Mouse (Mus musculus): ENCODE results near the gene Nlk.
"Not testable (repeated sequence)": the region's sequence is repeated elsewhere in the genome, so short reads cannot be mapped to it uniquely, and the experiment has no call there.

Nlk gene

DNA sequence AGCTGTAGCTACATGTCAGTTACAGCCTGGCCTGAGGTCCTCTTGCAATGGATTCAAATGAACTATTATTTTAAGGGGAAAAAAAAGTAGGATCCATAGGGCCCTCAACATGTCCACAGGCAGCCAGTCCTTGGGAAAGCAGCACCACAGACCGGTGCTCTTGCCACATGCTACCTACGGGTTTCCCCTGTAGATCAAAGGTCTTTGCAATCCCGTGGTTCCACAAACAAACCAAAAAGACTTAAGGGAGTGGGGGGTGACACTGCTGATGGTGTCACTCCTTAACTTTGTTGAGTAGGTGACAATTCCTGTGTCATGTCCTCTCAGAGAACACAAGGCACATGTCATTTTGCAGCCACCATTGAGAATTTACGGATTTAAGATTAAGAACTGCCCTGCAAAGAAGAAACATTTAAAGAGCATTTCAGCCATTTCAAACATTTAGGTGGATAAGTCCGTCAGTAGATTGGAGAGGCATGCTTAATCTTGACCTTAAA lies 147.6 kb downstream of the Nlk start:
- DNase-seq (ENCODE audit: low read depth in 1 of 2, low spot score in 2 of 2): no peak

DNA sequence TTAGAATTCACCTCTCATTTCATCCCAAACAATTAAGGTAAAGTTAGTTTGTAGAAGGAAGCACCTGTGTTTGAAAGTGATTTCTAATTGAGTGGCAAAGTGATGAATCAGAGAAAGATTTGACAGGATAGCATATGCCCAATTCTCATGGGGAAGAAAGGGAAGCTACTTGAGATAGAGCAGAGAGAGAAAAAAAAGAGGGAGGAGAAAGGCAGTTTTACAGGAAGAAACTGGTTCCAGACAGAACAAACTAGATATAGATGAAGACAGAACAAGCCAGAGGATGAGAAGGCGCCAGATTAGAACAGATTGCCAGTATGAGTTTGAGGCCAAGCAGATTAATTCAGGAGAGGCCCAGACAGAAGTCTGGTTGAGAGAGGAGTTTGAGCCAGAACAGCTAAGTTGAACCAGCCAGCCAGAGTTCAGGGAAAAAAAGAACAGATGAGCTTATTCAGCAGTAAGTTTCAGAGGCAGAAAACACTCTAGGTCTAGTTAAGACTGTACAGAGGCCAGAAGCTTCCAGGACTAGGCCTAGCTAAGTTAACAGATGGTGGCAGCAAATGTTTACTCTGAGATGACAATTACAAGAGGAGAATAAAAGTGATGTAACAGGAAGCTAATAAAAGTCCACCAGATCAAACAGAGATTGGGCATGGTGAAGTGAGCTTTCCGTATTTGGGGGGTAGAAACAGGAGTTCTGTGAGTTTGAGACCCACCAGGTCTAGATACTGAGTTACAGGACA lies 149.3 kb downstream of the Nlk start:
- DNase-seq (ENCODE audit: low read depth in 1 of 2, low spot score in 2 of 2): no peak

DNA sequence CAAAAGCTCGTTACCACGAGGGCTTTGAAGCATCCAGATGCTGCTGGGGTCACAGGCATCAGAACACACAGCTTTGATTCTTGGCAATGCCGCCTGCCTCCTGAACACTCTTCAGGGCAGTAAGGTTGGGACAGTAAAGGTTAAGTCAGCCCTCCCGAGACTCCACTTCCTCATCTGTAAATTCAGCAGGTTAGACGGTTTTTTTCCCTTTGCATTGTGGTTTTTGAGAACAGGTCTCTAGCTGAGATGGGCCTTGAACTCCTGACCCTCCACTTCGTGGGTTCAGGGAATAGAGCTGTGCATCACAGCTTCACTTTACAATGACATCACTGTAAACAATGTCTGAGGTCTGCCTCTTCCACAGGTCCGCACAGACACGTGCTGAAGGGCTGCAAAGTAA lies 152.0 kb downstream of the Nlk start:
- DNase-seq (ENCODE audit: low read depth in 1 of 2, low spot score in 2 of 2): no peak

DNA sequence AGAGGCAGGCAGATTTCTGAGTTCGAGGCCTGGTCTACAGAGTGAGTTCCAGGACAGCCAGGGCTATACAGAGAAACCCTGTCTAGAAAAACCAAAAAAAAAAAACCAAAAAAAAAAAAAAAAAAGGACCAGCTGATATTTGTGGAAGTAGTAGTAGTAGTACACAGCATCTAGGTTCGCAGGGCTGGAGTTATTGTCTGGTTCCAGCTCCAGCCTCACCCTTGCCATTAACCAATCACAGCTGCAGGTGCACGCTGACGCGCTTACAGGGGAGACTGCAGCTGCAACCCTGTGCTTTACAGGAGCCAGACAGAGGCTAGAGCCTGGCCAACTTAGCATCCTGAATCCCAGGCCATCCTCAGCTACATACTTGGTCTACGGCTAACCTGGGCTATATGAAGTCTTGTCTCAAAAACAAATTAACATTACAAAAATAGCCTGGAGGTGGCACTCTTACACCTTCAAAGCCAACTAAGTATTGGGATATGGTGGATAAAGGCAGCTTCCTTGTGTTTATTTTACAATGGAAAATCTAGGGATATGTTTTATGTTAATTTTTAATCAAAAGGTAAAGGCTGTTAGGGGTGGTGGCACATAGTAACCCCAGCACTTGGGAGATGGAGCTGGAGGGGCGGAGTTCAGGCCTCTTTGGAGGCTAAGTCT lies 152.6 kb downstream of the Nlk start:
- no peak for DNase-seq (ENCODE audit: low read depth in 1 of 2, low spot score in 2 of 2)

DNA sequence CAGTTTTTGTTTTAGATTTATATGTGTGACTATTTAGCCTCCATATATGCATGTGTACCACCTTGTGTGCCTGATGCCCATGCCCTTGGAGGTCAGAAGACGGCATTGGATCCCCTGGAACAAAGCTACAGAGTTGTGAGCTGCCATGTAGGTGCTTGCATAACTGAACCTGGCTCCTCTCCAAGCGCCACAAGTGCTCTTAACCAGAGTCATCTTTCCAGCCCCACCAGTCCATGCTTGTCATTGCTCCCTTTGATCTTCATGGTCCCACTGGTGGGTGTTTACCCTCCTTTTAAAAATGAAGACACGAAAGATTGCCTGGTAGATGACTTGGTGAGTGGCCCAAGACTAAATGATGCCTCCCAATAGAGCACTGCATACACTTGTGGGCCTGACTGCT lies 156.8 kb downstream of the Nlk start:
- no peak for DNase-seq (ENCODE audit: low read depth in 1 of 2, low spot score in 2 of 2)

DNA sequence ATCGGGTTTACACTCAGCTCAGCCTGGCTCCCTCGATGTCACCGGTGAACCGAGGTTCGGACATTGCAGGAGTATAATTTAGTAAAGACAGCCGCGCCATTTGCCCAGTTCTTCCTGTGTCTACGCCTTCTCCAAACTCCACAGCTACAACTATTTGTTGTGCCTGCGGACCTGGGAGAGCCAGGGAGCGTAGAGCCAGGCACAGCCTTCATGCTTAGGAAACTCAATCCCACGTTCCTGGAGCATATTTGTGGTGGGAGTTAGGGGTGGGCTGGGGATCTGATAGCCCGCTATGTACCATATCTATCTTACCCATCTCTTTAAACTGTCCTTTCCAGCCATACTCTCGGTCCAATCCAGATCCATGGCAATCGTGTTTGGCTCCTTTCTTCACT lies 160.5 kb downstream of the Nlk start:
- no peak for DNase-seq (ENCODE audit: low read depth in 1 of 2, low spot score in 2 of 2)

DNA sequence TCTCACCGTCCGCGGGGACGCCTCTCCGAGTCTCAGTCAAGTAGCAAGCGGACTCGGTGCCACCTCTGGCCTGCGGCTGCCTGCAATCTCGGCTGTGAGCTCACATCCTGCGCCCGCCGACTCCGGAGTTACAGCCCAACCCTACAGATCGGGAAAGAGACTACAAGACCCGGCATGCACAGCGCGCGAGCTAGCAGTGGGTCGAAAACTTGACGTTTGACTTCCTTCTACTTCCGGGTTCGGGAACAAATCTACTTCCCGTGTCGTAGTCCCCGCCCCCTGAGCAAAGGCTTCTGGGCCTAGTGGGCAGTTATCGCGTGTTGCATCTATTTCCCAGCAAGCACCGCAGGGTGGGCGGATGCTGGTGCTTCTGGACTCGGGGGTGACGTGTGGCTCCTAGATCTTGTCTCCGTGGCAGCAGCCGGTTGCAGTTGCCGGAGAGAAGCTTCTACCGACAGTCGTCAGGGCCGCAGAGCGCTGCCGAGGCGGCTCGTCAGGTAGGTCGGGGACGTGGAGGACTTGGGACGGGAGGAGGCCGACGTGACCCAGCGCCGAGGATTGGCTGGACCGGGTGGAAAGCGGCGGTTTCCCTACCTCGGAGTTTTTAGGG lies 161.0 kb downstream of the Nlk start, which contains the start of the genes Tnfaip1 and Ift20:
Gene Tnfaip1 (minus strand): TSS at position 253 of the 610 bp plus-strand sequence.
Gene Ift20 (plus strand): TSS at position 282 of the 610 bp plus-strand sequence.
- DNase-seq (ENCODE audit: low read depth in 1 of 2, low spot score in 2 of 2): peak; percentile 95 to 97

DNA sequence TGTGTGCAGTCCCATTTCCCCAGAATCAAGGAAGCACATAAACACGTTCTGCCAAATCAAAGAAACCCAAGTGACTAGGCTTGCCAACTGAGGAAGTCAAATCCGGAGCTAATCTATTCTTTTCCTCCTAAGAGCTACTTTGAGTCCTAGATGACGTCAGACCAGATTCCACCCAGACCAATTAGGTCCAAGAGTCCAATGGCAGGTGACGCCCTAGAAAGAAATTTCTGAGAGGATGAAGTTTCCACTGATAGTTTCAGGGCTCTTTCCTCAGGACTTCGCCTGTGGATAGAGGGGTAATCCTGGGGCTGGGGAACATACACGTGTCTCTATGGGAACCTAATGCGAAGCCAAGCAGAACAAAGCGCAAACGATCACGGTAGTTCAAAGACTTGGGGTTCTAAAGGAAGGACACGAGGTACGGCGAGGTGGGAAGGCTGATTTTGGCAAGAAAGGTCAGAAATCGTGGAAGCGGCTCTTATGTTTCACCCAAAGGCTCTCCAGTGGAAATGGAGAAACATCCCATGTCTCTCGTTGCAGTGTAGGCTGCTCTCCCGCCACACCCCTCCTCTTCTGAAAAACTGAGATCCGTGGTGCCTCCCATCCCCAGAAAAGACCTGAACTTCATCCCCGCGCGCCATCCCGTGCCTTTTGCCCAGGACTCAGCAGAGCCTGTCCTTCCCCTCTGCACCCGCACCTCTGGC lies 161.6 kb downstream of the Nlk start:
- peak in 1 of 2 experiments; percentile 27 for DNase-seq (ENCODE audit: low read depth in 1 of 2, low spot score in 2 of 2)

DNA sequence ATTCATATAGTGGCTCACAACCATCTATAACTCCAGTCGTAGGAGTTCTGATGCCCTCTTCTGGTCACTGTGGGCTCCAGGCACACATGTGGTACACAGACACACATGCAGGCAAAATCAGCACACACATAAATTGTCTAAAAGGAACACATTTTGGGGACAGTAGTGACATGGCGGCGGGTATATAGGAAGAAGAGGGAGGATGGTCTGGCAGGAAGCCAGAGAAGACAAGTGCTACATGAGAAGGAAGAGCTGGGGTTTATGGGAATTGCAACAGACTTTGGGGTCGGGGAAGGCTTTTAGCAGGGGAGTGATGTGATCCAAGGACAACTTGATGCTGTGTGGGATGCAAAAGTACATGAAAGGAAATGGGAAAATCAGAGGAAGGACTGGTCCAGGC lies 162.7 kb downstream of the Nlk start:
- no peak for DNase-seq (ENCODE audit: low read depth in 1 of 2, low spot score in 2 of 2)

DNA sequence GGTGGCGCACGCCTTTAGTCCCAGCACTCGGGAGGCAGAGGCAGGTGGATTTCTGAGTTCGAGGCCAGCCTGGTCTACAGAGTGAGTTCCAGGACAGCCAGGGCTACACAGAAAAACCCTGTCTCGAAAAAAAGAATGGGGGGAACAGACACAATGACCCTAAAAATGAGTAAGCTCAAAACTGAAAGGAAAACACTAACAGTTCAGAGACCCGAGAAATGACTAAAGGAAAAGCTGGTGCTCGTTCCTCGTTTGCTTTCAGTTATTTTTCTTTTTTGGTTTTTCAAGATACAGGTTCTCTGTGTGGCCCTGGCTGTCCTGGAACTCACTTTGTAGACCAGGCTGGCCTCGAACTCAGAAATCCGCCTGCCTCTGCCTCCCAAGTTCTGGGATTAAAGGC lies 165.7 kb downstream of the Nlk start:
- DNase-seq (ENCODE audit: low read depth in 1 of 2, low spot score in 2 of 2): not testable (repeated sequence)

DNA sequence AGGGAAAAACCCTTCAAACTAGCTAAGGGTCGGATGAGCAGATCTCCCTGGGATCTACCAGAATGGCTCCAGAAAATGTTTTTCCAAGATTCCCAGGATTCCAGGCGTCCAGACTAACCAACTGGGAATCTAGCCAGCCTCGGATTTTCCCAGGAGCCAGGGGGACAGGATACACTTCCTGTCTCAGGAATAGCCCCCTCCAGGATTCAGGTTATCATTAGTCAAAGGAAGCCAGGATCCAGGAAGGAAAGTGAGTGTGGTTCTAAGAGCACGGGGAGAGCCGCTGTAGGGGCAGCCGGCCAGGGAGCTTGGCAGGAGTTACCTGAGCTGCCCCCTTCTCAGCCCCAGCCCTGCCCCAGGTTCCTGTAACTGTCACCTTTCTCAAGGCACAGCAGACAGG lies 166.1 kb downstream of the Nlk start:
- DNase-seq (ENCODE audit: low read depth in 1 of 2, low spot score in 2 of 2): no peak

DNA sequence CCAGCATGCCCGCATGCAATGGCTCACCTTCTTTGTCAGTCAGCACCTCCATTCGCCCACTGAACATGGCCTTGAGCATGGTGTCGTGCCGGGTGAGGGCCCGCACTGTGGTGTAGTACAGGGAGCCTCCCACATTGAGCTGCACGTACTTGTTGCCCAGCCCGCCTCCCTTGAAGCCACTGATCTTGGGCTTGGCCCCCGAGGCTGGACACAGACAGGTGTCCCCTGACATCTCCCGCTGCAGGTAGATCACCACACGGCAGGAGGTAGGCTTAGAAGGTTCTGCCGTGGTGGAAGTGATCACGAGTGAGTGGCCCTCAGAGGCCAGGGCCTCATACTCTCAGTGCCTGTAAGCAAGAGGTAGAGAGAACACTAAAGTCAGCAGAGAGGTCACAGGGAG lies 167.2 kb downstream of the Nlk start:
- no peak for DNase-seq (ENCODE audit: low read depth in 1 of 2, low spot score in 2 of 2)

DNA sequence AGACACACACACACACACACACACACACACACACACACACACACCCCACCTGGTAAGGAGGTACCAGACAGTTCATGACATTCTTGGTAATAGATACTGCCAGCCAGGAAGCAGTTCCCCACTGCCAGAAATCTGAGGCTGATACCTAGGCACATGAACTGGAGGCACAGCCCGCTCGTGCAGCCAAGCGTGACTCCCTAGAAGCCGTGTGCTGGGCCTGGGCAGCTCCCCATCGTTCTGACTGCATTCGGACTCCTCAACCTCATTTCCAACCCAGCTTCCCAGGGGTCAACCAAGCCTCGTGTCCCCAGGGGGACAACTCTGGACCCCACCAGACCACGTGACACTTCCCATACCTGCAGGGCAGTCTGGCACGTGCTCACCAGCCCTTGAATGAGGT lies 168.5 kb downstream of the Nlk start:
- no peak for DNase-seq (ENCODE audit: low read depth in 1 of 2, low spot score in 2 of 2)

DNA sequence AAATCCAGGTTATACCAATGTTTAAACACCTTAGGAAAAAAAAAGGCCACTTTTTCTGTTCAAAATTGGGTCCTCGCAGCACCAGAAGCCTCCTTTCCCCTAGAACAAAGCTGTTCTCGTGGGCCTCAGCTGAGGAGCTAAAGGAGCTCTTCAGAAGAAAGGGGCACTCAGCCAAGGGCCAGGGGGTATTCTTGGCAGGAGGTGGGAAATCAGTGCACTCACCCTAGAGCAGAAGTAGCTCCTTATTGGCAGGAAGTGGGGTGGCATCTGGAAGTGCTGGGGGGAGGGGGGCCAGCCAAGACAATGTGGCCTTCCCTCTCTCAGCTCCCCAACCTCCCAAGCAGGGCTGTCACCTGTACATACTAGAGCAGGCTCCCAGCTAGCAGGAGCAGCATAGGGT lies 172.3 kb downstream of the Nlk start:
- no peak for DNase-seq (ENCODE audit: low read depth in 1 of 2, low spot score in 2 of 2)

DNA sequence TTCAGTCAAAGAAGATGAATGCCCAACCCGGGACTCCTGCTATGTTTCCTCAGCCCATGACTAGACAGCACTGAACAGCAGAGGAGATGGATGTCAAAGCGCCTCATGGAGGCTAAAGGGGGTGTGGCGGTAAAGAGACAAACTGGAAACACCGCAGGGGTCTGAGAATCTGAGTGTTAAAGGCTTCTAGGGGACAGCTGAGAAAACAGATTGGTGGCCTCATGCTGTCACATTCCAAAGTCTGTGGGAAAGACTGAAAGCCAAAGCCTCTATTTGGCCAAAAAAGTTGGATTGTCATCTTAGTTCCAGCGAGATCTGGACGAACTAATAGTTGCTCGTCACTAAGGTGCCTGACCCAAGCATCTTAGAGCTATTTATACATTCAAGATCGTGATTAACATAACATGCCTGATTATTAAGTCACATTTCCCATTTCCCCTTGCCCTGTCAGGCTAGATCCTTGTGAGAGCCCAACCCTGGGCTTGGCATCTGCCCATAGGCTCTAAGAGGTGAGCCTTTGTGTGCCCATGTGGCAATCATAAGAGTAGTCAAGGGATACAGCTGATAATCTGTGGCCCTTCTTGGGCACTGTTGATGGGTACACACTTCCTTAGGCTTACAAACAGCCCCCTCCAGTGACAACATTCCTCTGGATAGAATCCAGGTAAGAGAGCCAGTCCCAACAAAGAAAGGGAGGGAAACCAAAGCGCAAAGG lies 173.8 kb downstream of the Nlk start:
- no peak for DNase-seq (ENCODE audit: low read depth in 1 of 2, low spot score in 2 of 2)

DNA sequence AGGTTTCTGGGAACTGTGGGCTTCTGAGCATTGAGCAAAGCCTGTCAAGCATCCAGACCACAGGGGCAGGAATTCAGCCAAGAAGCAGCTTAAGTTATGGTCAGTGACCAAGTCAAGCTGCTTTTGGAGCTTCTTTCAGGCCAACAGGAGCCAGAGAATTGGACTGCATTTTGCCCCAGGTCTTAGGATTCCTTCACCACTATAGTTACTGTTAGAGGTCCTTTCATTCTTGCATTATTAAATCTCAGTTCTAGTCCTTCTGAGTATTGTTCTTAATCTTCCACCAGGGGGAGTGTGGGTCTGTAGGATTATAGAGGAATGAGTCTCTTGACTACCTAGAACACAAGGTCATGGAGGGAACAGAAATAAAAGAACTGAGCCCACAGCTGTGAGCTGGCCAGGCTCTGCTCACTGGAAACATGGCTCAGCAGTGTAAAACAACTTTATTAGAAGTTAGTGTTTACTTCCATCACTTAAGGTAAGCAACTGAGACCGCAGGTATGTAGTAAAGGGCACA lies 174.6 kb downstream of the Nlk start:
- no peak for DNase-seq (ENCODE audit: low read depth in 1 of 2, low spot score in 2 of 2)

DNA sequence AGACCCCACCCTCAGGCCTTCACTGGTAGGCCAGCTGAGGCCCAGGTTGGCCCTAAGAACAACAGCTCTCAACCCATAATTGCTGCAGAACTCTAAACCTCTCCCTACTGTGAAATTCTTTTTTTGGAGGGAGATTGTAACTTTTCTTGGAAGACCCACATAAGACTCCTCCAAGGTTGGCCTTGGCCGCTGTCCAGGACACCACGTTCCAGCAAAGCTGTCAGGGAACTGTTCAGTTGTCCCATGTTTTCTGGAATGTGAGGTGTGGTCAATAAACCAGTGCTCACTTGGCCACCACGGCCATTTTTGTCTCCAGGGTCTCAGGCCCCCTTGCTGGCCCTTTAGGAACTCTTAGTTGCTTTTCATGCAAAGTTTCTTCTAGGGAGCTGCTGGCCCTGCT lies 175.3 kb downstream of the Nlk start:
- no peak for DNase-seq (ENCODE audit: low read depth in 1 of 2, low spot score in 2 of 2)

DNA sequence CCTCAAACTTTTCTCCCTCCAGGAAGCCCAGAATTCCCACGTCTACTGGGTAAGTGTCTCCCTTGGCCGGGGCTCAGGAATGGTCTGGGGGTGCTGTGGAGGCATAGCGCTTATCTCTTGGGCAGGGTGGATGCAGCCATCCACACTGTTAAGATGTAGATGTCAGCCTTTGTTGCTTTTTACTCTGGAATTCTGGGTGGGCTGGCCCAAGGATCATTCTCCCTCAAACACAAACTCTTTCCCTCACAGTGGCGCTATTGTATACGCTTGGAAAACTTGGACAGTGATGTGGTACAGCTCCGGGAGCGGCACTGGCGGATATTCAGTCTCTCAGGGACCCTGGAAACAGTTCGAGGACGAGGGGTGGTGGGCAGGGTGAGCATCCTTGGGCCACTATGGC lies 178.2 kb downstream of the Nlk start:
- no peak for DNase-seq (ENCODE audit: low read depth in 1 of 2, low spot score in 2 of 2)

Measured in monocyte, adult 2 months (primary cell).